Mouse (Mus musculus) CD4-positive, CD25-positive, alpha-beta regulatory T cell, adult 2 months (primary cell): ENCODE measurements around the gene 2410131K14Rik.

Experiments
- DNase-seq: peaks from one replicate; pipeline ENCODE4 v3.0.0-alpha.2; 2012; ENCODE audit warnings: low read depth, low spot score

Gene 2410131K14Rik

DNA sequence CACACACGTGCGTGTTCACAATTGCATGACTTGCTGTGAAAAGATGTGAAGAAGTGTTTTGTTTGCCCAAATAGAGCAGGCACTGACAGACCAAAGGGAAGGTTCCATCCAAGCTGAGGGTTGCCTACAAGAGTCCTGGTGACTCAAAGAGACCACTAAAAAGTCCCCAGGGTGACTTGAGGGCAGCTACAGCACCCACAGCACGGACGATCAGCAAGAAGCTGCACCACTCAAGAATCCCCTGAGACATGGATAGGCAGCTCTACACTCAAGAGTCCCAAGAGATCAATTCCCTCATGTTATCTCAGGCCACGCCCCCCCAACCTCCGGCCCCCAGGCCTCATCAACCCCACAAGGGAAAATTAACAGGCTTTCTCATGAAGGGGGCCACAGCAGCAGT is 65.4 kb downstream of the 2410131K14Rik start:
- no peak for DNase-seq

DNA sequence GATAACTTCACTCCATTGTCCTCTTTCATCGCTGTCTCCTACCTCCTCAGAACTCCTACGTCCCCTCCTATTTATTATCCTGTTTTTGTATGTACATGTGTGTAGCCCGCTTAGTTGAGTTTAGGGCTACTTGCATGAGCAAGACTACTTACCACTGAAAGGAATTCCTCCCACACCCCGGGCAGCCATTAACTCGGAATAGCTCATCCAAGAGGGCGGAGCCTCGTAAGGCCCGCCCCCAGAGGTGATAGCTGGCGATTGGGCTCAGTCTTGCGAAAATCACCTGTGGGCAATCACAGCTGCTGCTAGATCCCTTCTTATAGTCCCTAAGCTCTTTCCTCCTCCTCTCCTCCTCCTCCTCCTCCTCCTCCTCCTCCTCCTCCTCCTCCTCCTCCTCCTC is 66.2 kb downstream of the 2410131K14Rik start:
- no peak for DNase-seq

DNA sequence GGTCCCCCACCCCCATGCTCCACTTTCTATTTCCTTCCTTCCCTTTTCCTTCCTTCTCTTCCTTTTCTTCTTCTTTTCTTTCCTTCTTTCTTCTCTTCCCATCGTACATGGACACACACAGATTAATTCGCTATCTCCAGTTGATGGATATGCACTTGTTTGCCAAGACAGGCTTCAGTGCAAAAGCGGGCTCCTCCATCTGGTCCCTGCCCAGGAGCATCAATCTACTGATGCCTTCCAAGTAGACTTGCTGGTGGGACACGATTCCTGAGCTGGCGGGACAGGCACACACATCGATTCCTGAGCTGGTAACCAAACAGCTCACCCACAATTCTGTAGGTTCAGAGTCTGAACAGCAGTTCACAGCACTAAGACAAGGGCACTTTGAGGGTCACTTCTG is 68.7 kb downstream of the 2410131K14Rik start:
- DNase-seq, result no peak
